Mouse (Mus musculus): ENCODE measurements around the gene Clock. TPM values are rescaled to one million over a fixed set of nuclear protein-coding genes. Genes with fewer than 3 reads are reported as not detected.

The Clock gene
- polyA plus RNA-seq, 1 experiment from 2014 or later = 13.0 TPM

DNA sequence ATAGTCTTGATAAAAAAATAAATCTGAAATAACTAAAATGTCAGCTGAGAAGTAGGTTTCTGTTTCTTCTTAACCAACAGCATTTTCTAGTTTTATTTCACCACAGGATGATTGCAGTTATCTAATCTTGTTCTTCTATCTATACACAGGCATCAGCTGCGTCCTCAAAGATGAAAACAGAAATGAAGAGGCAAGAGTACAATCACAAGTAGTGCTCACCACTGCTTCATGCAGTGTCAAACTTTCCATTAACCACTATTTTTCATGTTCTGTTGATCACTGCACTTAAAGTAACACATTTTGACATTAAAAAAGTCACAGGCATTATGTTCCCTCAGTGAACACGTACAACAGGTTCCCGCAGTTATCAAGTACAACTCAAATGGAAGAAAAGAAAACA is 53.6 kb downstream of the Clock start:
- H3K9me3 ChIP-seq = no peaks in the 10 kb centered on the region
- ATAC-seq = no peak
- no peak overlapping the region for H3K27ac ChIP-seq
- no peaks in the 10 kb centered on the region for H3K27me3 ChIP-seq
- 92% methylated on average over 3 of the region's 3 CpGs for WGBS
- no peak overlapping the region for H3K9ac ChIP-seq (replicated peaks)
- H3K4me1 ChIP-seq (replicated peaks) = no peaks in the 10 kb centered on the region
- H3K36me3 ChIP-seq = peaks cover 15% of the 10 kb centered on the region; the same call in 1 of the 2 replicates
- H3K4me3 ChIP-seq (replicated peaks) = no peak overlapping the region
- no peak overlapping the region for H3K4me2 ChIP-seq (replicated peaks)

DNA sequence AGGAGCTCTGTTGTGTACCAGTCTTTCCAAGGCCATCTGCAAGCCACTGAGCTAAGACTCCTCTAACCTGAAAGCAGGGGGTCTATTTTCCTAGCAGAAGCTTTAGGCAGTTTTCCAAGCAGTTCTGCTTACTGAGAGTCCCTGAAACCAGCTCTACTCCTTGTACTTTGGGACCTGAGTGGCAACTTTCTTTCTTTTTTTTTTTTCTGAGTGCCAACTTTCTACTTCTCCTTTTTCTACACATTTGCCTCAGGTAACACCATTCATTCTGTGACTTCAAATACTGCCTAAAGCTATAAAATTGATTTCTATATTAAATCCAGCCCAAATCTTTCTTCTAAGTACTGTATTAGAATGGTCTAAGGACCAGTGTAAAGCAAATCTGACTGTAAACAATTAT is 58.1 kb downstream of the Clock start:
- Histone ChIP-seq H3K9me3 (no peaks in the 10 kb centered on the region), H3K36me3 (peaks cover 20% of the 10 kb centered on the region), H3K27ac (no peak overlapping the region), H3K27me3 (no peaks in the 10 kb centered on the region), H3K4me1 (replicated peaks) (no peaks in the 10 kb centered on the region), H3K4me2 (replicated peaks) (no peak overlapping the region), H3K9ac (replicated peaks) (no peak overlapping the region), H3K4me3 (replicated peaks) (no peak overlapping the region)
- no peak for ATAC-seq

DNA sequence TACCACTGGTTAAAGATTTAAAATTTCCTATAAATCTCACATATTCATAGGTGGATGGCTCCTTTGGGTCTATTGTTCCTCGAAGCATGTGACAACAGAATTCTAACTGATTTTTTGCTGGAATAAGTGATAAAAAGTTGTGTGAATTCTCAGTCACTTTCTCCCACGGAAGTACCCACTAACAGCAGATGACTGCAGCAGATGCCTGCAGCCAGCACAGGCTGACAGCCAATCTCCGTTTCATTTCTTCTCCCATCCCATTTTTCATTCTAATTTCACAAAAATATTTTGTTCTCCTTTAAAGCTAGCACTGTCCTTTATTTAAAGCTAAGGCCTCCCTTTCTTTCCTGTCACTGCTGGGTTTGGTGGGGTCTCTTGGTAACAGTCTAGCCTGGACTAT is 59.2 kb downstream of the Clock start:
- H3K27me3 ChIP-seq = no peaks in the 10 kb centered on the region
- ATAC-seq = no peak
- no peak overlapping the region for H3K27ac ChIP-seq
- no peaks in the 10 kb centered on the region for H3K4me1 ChIP-seq (replicated peaks)
- no peak overlapping the region for H3K4me3 ChIP-seq (replicated peaks)
- WGBS = 94% methylated on average over 3 of the region's 3 CpGs
- no peak overlapping the region for H3K9ac ChIP-seq (replicated peaks)
- H3K9me3 ChIP-seq = no peaks in the 10 kb centered on the region
- H3K4me2 ChIP-seq (replicated peaks) = no peak overlapping the region
- peaks cover 23% of the 10 kb centered on the region for H3K36me3 ChIP-seq

DNA sequence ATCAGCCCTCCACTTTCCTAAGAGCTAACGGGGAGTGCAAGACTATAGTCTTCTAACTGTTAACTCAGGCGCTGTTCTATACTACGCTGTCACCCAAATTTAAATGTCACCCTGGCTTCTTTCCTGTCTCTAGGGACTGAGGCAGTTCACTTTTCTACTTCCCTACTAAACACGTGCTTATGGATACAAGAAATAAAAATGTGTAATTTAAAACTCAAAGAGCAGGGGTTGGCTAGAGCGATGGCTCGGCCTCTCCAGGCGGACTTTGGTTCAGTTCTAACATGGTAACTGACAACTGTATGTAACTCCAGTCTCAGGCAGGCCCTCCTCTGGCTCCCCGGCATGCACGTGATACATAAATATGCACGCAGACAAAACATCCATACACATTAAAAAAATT is 60.2 kb downstream of the Clock start:
- Histone ChIP-seq H3K4me3 (replicated peaks) (no peak overlapping the region), H3K27ac (no peak overlapping the region), H3K27me3 (no peaks in the 10 kb centered on the region), H3K36me3 (peaks cover 30% of the 10 kb centered on the region), H3K9ac (replicated peaks) (no peak overlapping the region), H3K9me3 (no peaks in the 10 kb centered on the region), H3K4me2 (replicated peaks) (no peak overlapping the region), H3K4me1 (replicated peaks) (no peaks in the 10 kb centered on the region)
- no peak for ATAC-seq
- WGBS = 93% methylated on average over 10 of the region's 10 CpGs

DNA sequence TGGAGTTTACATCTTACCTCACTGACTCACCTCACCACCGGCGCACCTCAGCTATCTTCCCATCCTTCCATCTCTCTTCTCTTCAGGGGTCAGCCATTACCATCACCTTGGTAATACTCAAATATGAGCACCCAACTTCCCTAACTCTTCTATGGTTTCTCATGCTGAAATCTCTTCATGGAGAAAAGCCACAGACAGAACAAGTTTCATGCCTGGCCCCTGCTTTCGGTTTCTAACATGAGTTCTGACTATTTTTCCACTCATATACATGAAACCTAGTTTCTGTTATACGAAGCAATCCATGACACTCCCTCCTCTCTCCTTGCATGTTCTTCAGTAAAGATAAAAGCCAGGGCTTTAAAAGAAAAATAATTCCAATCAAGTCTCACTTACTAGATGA is 60.7 kb downstream of the Clock start:
- Histone ChIP-seq H3K4me3 (replicated peaks) (no peak overlapping the region), H3K4me2 (replicated peaks) (no peak overlapping the region), H3K4me1 (replicated peaks) (no peaks in the 10 kb centered on the region), H3K36me3 (peaks cover 30% of the 10 kb centered on the region), H3K27me3 (no peaks in the 10 kb centered on the region), H3K27ac (no peak overlapping the region), H3K9ac (replicated peaks) (no peak overlapping the region), H3K9me3 (no peaks in the 10 kb centered on the region)
- no peak for ATAC-seq
- WGBS = 94% methylated on average over 4 of the region's 4 CpGs

DNA sequence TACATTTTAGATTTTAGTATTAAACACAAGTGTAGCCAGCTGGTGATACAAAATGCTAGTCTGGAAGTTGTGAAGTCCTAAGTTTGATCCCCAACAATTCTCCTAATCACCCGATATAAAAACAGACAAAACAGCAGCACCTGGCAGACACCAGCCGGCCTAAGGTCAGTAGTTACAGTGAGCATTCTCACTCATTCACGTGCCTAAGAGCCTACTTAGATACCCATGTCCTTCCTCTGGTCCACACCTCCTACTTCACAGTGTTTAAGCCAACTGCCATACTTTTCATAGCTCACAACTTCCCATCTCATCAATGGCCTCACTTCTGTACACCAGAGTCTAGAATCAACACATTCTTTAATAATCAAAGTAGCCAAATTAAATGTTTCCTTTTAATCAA is 61.3 kb downstream of the Clock start:
- Histone ChIP-seq H3K27me3 (no peaks in the 10 kb centered on the region), H3K27ac (no peak overlapping the region), H3K4me2 (replicated peaks) (no peak overlapping the region), H3K36me3 (peaks cover 30% of the 10 kb centered on the region), H3K9ac (replicated peaks) (no peak overlapping the region), H3K4me3 (replicated peaks) (no peak overlapping the region), H3K4me1 (replicated peaks) (no peaks in the 10 kb centered on the region), H3K9me3 (no peaks in the 10 kb centered on the region)
- WGBS = 83% methylated on average over 3 of the region's 3 CpGs
- ATAC-seq = no peak

DNA sequence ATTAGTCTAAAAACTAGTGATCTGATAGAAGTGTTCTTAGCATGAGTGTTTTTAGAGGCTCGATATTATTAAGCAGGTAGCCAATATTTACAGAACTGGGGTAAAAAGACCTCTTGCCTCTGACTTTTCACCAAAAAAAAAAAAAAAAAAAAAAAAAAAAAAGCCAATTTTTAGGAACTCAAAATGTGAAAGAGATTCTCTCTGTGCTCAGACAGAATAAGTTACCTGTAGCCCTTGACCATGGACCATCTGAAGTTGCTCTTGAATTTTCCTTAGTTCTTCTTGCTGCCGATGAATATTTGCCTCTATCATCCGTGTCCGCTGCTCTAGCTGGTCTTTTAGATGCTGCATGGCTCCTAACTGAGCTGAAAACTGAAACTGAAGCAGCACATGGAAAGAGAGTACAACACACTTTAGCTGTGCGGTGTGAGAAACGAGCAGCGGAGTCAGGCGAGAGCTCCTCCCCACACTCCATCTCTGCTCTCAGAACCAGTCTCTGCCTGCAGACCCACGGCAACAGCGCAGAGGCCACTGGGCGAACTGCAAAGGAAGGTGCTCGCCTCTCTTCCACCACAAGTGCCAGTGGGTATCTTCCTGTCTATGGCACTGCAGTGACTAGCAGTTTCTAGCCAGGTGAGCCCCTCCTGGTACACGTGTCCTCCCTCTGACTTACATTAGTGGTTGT is 73.3 kb downstream of the Clock start:
- no peak overlapping the region for H3K27ac ChIP-seq
- no peaks in the 10 kb centered on the region for H3K9me3 ChIP-seq
- no peak for ATAC-seq
- 93% methylated on average over 13 of the region's 13 CpGs for WGBS
- no peak overlapping the region for H3K9ac ChIP-seq (replicated peaks)
- H3K36me3 ChIP-seq = peaks cover 62% of the 10 kb centered on the region
- H3K4me2 ChIP-seq (replicated peaks) = no peak overlapping the region
- H3K4me1 ChIP-seq (replicated peaks) = no peaks in the 10 kb centered on the region
- no peaks in the 10 kb centered on the region for H3K27me3 ChIP-seq
- H3K4me3 ChIP-seq (replicated peaks) = no peak overlapping the region

DNA sequence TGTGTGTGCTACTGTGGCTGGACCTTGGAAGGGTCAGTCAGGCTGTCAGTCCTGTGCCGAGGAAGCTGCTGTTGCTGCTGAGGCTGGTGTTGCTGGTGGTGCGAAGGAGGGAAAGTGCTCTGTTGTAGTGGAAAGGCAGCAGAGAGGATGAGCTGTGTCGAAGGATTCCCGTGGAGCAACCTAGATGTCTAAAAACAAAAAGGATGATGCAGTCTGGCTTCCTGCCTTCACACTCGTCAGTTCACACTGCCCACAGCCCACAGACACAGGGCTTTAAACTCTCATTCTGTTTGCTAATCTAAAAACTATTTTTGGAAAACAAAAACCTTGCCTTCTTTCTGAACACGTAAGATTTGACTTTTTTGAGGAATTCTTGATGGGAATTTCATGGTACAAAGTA is 87.9 kb downstream of the Clock start:
- H3K4me1 ChIP-seq (replicated peaks) = no peaks in the 10 kb centered on the region
- no peak overlapping the region for H3K4me2 ChIP-seq (replicated peaks)
- no peak overlapping the region for H3K27ac ChIP-seq
- H3K9me3 ChIP-seq = no peaks in the 10 kb centered on the region
- H3K27me3 ChIP-seq = no peaks in the 10 kb centered on the region
- H3K9ac ChIP-seq (replicated peaks) = no peak overlapping the region
- no peak overlapping the region for H3K4me3 ChIP-seq (replicated peaks)
- ATAC-seq = no peak
- 90% methylated on average over 6 of the region's 6 CpGs for WGBS
- H3K36me3 ChIP-seq = peaks cover 35% of the 10 kb centered on the region

DNA sequence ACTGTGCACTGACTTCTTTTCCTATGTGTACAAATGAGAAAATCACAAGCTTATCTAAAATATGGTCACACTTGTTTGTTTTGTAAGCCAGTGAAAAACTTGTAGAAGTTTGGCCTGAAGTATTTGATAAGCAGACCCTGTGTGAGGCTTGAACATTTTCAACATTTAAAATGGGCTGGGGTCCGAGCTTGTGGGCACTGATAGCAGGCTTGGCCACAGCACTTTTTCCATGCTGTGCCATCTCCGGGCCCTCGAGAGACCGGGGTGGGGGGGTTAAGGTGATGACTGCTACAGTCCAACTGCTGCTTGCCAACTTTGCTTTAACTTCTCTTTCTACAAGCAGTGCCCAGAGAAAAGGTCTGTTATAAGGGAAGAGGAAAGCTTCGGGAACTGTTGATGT is 96.5 kb downstream of the Clock start:
- Histone ChIP-seq H3K9me3 (no peaks in the 10 kb centered on the region), H3K27me3 (no peaks in the 10 kb centered on the region), H3K27ac (no peak overlapping the region), H3K4me1 (replicated peaks) (no peaks in the 10 kb centered on the region), H3K36me3 (peaks cover 58% of the 10 kb centered on the region), H3K4me3 (replicated peaks) (no peak overlapping the region), H3K4me2 (replicated peaks) (no peak overlapping the region), H3K9ac (replicated peaks) (no peak overlapping the region)
- ATAC-seq = no peak
- 96% methylated on average over 5 of the region's 5 CpGs for WGBS

DNA sequence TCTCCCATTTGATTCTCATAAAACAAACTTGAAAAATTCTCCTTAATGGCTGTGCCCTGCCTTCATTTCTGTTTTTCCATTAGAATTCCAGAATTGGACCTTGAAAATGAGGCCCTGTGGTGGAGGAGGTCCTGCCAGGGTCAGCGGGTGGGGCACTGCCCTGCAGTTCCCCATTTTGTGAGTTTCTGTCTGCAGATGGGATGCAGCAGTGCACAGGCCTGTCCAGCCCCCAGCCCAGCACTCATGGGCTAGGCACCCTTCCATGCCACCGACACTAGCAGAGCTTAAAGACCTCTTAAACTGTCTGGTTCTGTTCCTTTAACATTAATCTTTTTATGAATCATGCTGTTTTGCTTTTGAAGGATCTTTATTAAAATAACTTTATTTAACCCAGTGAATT is 98.7 kb downstream of the Clock start:
- Histone ChIP-seq H3K4me3 (replicated peaks) (no peak overlapping the region), H3K4me2 (replicated peaks) (no peak overlapping the region), H3K27me3 (no peaks in the 10 kb centered on the region), H3K9ac (replicated peaks) (no peak overlapping the region), H3K9me3 (no peaks in the 10 kb centered on the region), H3K36me3 (peaks cover 61% of the 10 kb centered on the region), H3K27ac (no peak overlapping the region), H3K4me1 (replicated peaks) (no peaks in the 10 kb centered on the region)
- no peak for ATAC-seq
- 85% methylated on average over 2 of the region's 2 CpGs for WGBS

DNA sequence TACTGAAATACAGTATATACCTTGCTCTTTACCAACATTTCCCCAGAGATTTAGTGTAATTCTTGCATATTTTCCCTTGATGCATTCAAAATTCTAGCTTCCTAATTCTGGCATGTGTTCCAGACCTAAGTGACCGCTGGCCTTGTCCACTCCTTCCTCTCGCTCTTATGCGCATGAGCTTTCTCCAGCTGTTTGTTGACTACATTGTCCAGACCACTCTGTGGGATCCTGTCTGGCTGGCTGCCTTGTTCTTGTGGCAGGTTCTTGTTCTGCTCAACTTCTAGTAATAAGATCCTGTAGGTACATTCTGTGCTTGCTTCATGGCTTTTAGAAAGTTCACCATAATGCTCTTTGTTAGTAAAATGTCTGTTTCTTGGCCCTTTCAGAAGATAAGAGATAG is 101.4 kb downstream of the Clock start:
- no peak for ATAC-seq
- peaks cover 69% of the 10 kb centered on the region for H3K36me3 ChIP-seq
- no peaks in the 10 kb centered on the region for H3K27me3 ChIP-seq
- H3K9me3 ChIP-seq = no peaks in the 10 kb centered on the region
- no peak overlapping the region for H3K9ac ChIP-seq (replicated peaks)
- no peaks in the 10 kb centered on the region for H3K4me1 ChIP-seq (replicated peaks)
- WGBS = 97% methylated on average over 3 of the region's 3 CpGs
- H3K27ac ChIP-seq = no peak overlapping the region
- no peak overlapping the region for H3K4me3 ChIP-seq (replicated peaks)
- H3K4me2 ChIP-seq (replicated peaks) = no peak overlapping the region

DNA sequence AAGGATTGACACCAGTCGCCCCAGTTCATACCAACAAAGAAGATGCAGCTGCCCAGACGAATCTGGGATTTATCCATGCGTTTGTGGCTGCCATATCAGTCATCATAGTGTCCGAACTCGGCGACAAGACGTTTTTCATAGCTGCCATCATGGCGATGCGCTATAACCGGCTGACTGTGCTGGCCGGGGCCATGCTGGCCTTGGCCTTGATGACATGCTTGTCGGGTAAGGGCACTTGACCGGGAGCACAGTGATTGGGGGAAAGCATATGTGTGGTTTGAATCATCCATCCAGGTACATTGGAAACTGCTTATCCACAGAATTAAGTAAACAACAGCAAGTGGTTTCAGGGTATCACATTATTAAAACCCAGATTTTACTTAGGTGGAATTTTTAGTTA is 105.2 kb downstream of the Clock start:
- peaks cover 49% of the 10 kb centered on the region for H3K36me3 ChIP-seq
- H3K27ac ChIP-seq = no peak overlapping the region
- H3K27me3 ChIP-seq = no peaks in the 10 kb centered on the region
- ATAC-seq = no peak
- no peaks in the 10 kb centered on the region for H3K9me3 ChIP-seq
- WGBS = 96% methylated on average over 13 of the region's 13 CpGs
- no peak overlapping the region for H3K4me3 ChIP-seq (replicated peaks)
- H3K4me1 ChIP-seq (replicated peaks) = no peaks in the 10 kb centered on the region
- H3K9ac ChIP-seq (replicated peaks) = no peak overlapping the region
- no peak overlapping the region for H3K4me2 ChIP-seq (replicated peaks)

DNA sequence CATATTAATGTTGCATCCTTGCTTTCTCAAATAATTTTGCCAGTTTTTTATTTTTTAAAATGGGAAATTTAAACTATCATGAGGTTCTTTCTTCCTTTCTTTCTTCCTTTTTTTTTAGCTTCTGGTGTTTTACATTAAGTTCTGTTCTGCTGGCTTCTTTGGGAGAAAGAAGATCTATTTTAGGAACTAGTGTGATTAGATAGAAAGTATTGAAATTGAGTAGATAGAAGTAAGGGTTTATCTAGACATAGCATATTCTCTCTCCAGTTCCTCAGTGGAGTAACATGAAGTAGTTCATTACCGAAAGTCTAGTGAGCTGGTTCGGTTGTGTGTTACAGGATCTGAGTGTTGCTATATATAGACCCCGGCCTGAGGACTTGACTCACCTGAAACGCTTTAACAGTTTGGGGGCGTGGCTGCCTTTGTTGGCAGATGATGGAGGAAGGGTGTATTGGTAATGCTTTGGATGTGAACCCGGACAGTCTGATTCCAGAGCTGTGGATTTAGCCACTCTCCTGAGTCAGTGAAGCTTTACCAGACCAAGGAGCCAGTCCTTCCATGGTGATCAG is 110.1 kb downstream of the Clock start:
- Histone ChIP-seq H3K4me1 (replicated peaks) (0 out of 2 replicates have a peak, but pooled peaks cover 4% of the 10 kb centered on the region), H3K4me2 (replicated peaks) (no peak overlapping the region), H3K27ac (no peak overlapping the region), H3K9me3 (no peaks in the 10 kb centered on the region), H3K36me3 (peaks cover 13% of the 10 kb centered on the region; the same call in 1 of the 2 replicates), H3K27me3 (no peaks in the 10 kb centered on the region), H3K4me3 (replicated peaks) (no peak overlapping the region), H3K9ac (replicated peaks) (no peak overlapping the region)
- WGBS = 91% methylated on average over 6 of the region's 6 CpGs
- no peak for ATAC-seq

Data from midbrain, embryonic 13.5 days (tissue).